Mouse (Mus musculus): ENCODE measurements at regions not wholly inside any gene's neighbourhood (a gene's known extent, or its start where the extent isn't known, plus 50 kb on each side); places are given as distances from the start of the nearest gene placed in this dataset. TPM values are rescaled to one million over a fixed set of nuclear protein-coding genes. Genes with fewer than 3 reads are reported as not detected.
A peak's percentile ranks its signal among the peaks of the same experiment; 100 is the strongest.

GRCm38 (mm10) chr3:34860877-34861649 lies 210.9 kb downstream of the Sox2 start:
- intact Hi-C loops (cut with DNase I), result no loop called here
- no peak for DNase-seq

DNA sequence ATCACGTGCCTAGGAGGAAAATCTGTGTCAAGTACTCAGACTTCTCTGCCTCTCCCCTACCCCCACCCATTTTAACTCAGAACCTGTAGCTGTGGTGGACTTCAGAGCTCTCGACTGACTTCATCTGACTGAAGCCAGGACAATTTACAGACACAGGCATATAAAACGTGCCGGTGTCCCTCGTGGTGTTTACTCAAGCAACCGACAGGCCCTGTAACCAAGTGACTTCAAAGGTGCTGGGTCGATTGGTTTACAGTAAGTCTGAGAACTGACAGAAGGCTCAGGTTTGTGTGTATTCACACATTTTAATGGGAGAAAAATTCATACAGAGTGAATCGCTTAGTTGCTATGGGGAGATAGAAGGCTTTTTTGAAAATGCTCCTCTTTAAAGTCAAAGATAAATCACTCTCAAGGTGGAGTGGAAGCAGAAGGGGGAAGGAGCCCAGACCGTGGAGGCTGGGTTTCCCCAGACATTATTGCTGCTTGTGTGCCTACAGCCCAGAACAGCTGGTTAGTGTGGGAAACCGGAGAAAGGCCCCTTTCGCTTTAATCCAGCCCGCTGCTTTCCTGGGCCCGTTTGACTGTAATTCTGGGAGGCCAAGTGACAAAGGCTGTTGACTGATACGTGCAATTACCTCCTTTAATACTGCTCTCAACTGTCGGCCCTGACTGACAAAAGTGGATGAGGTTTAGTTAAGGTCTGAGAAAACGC lies 218.6 kb downstream of the Sox2 start:
- intact Hi-C loops (cut with DNase I), result no loop called here
- no peak for DNase-seq

DNA sequence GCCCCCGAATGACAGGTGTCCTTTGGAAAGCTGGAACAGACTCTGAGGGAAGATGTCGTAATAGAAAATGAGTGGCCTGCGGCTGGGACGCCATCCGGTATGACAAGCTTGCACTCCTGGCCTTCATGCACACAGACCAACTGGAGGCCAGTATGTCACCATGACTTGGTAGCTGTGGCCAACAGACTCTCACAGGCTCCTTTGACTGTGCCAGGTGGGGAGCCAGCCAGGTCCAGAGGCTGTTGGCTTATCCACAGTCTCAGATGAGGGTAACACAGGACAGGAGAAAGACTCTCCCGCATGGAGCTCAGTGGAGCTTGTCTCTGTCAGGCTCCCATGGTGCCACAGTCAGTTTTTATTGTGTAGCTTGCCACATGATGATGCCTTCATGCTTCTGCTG lies 219.7 kb downstream of the Sox2 start:
- DNase-seq, result peak; percentile 27
- intact Hi-C loops (cut with DNase I), result no loop called here

DNA sequence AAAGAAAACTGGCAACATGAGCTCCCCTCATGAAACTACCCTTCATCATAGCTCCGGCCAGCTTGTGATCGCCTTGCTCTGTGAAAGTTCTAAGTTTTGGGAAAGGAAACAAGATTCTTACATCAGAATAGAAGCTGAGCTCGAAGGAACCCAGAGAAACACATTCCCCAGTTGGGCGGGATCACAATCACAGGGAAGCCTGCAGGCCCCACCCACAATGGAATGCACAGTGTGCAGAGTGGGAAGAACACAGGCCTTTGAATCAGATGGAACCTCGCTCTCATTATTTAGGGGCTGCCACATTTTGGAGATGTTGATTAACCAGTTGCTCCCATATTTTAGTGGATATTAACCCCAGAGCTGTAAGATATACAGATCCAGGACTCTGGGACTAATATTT lies 234.9 kb downstream of the Sox2 start:
- intact Hi-C loops (cut with DNase I), result no loop called here
- DNase-seq, result no peak

GRCm38 (mm10) chr3:34893381-34893780 lies 243.2 kb downstream of the Sox2 start:
- intact Hi-C loops (cut with DNase I), result no loop called here

DNA sequence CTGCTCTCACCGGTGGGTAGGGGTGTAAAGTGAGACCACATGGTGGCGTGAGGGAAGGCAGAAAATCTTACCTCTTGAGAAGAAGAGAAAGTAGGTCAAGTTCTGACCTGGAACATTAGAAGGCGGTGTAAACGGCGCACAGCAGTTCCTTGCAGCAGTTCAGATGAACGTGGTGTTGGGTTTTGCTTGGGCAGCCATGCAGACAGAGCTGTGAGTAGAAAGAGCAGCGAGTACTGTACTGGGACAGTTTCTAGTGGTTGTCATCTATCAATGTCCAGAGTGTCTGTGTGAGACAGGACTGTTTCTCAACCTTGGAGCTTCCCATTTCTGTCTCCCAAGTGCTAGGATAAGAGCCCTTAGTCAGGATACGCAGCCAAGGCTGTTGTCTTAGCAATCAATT lies 252.9 kb downstream of the Sox2 start:
- intact Hi-C loops (cut with DNase I), result no loop called here
- no peak for DNase-seq

More at GRCm38 (mm10) chr3:34893381-34893780, 243.2 kb downstream of the Sox2 start:
- DNase-seq, result no peak

DNA sequence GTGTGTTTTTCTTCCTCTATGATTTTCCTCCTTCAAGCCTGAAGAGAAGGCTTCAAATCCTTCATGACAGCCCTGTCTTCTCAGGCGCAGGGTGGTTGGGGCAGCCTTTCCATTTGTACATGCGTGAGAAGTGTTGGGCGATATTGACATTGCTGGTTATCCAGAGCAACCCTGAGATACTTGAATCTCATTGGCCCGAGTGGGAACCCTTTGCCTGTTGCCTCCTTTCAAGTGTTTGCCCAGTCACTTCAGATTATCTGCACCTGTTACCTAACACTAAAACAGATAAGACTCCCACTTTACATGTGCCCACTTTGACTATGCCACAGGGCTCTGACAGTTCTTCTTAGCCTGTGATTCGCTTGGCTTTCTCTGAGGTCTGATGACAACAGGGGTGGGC lies 258.3 kb downstream of the Sox2 start:
- no peak for DNase-seq
- intact Hi-C loops (cut with DNase I), result no loop called here

DNA sequence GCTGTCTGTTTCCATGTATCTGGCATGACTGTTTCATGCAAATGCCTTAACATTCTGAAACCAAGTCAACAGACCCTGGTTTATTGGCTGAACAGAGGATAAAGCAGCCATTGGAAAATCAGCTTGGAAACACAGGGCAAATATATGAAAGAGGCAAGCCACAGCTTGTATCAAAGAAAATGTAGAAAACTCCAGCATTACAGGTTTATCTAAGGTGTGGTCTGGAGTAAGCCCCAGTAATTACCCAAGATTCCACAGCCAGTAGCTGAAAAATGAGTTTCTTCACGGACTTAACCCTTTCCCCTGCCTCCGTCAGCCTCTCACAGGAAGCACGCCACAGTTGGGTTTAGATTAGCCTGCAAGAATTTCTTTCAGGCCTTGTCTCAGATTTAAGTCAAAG lies 259.1 kb downstream of the Sox2 start:
- intact Hi-C loops (cut with DNase I), result no loop called here
- DNase-seq, result no peak

- no peak for DNase-seq
- intact Hi-C loops (cut with DNase I), result no loop called here
Observed at GRCm38 (mm10) chr3:34918326-34918932, 268.2 kb downstream of the Sox2 start.

DNA sequence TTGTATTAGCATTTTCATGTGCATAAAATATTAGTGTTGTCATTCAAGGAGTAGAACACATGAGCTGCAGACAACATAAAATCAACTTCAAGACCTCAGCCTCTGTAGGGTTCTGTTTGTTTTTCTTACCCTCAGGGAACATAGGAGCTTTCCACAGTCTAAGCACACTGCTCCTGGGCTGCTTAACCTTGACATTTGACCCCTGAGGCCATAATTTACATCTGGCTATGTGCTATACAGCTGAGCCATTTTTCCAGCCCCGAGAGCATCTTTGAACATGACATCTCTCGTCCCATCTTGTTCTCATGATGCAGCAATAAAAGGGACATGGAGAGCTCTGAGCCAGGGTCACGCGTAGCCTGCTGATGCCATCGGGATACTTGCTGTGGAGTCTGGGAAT lies 270.3 kb downstream of the Sox2 start:
- DNase-seq, result no peak
- intact Hi-C loops (cut with DNase I), result no loop called here

GRCm38 (mm10) chr3:34949867-34950266 lies 299.7 kb downstream of the Sox2 start:
- intact Hi-C loops (cut with DNase I), result no loop called here
- DNase-seq, result no peak

DNA sequence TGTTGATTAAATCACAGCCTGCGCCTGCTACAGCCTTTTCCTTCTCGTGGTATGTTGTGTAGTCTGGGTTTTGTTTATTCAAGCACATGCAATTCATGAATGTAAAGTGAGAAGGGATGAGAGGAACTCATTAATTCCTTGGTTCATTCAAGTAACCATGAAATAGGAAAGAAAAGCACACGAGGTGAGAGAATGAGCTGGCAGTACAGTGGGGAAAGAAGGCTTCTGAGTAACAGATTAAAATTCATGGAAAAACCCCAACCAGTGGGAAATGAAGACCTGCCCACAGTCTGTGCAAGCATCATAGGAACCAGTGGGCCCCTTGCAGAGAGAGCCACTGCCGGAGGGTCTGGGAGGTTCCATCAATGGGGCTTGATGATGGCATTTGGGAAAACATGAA lies 306.0 kb downstream of the Sox2 start:
- DNase-seq, result no peak
- intact Hi-C loops (cut with DNase I), result no loop called here

DNA sequence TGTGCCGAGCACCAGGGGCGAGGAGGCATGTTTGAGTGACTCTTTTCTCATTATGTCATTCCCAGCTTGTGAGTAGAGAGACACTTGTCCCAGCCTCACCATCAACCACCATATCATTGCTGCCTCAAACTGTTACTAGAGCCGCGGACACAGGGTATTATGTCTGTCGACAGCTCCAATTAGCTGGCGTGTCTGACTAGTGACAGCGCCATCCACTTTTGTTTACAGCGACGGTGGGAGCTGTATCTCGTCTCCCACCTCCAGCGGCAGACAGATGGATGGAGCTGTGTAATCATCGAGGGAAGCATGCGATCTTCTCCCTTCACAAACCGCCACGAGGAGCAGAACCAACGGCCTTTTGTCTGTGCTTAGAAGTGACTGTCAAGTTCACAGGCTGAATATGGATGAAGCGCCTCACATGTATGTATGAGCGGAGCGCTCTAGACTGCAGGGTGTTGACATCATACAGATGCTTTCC lies 308.9 kb downstream of the Sox2 start:
- DNase-seq, result no peak
- intact Hi-C loops (cut with DNase I), result no loop called here

GRCm38 (mm10) chr3:34966442-34966841 lies 316.2 kb downstream of the Sox2 start:
- DNase-seq, result no peak
- intact Hi-C loops (cut with DNase I), result no loop called here

DNA sequence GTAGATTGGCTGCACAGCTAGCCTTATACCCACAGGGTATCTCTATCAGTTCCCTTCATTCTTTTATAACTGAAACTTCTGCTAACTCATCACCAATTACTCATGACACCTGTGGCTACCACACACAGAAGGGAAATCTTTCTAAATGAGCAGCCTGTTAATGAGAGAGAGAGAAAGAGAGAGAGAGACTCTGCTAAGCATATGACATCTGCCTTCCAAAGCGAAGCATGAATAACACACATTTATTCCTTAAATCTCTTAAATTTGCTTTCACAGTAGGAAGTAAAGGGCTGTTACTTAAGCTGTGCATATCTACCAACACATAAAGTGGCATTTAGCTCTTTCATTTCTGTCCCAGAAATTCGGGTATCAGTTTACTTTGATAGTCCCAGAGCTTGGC lies 317.7 kb downstream of the Sox2 start:
- intact Hi-C loops (cut with DNase I), result no loop called here
- DNase-seq, result no peak

DNA sequence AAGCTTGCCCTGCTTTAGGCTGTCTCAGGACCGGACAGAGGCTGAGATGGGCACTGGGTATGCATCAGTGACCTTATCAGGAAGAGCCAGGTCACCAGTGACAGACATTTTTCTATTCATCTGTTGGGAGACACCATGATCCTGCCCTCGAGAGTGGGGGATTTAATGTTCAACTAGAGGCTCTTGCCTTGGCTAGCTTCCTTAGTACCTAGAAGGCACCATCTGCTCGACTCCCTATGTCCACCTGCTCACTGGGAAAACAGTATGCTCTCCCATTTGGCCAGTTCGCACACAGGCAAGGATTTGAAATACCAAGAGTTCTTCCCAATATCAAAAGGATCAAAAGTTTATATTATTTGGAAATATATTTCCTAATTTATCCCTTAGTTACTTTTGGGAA lies 321.3 kb downstream of the Sox2 start:
- DNase-seq, result peak; percentile 14
- intact Hi-C loops (cut with DNase I), result no loop called here

GRCm38 (mm10) chr3:34974371-34974770 lies 324.2 kb downstream of the Sox2 start:
- intact Hi-C loops (cut with DNase I), result no loop called here
- no peak for DNase-seq

Small RNA genes lying in the stretch of these regions (microRNA-seq; reads per million reads assigned to microRNA genes)
- not detected for gene Mir6378
